Mouse (Mus musculus): ENCODE data around the gene Fgfr2. TPM values are rescaled to one million over a fixed set of nuclear protein-coding genes. Genes with fewer than 3 reads are reported as not detected.

Gene Fgfr2
- polyA plus RNA-seq, 1 experiment from 2014 or later = 121 TPM

DNA sequence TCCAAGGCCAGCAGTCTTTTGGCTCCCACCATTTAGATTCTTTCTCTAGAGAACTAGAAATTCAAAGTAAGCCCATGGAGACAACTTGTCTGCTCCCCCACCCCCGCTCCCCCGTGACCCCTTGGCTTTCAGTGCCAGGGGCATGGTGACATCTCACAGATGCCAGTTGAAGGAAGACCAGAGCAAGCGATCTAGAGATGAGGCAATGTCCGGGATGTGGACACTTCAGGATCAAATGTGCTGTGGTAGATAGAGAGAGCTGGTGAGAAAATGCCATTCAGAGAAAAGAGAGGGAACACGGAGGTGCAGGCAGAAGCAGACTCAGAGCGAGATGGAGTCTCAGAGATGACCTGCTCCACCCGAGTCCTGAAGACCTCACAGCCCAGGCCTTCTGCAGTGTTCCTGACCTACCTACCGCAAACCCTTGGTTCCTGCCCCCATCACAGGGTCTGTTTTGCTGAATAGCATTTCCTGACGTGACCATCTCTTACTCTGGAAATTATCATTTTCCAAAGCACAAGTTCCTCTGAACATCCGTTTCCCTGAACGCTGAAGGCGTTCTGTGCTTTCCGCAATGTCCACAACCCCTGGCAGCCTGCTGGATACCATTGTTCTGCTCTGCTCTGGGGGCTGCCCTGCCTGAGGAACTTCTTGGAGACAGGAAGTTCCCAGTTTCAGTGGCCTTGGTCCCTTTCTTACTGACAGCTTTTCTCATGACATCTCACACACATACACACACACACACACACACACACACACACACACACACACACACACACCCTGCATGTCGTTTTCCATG lies 783.9 kb downstream of the Fgfr2 start:
- Histone ChIP-seq H3K9me3 (no peaks in the 10 kb centered on the region), H3K27me3 (no peaks in the 10 kb centered on the region), H3K9ac (no peak overlapping the region), H3K4me3 (no peak overlapping the region), H3K36me3 (no peaks in the 10 kb centered on the region), H3K4me2 (replicated peaks) (no peak overlapping the region), H3K4me1 (peaks cover 7% of the 10 kb centered on the region), H3K27ac (no peak overlapping the region)
- no peak for ATAC-seq (ENCODE audit: insufficient number of reproducible peaks, insufficient read depth, low FRiP score, low TSS enrichment)
- WGBS = 81% methylated on average over 14 of the region's 14 CpGs

DNA sequence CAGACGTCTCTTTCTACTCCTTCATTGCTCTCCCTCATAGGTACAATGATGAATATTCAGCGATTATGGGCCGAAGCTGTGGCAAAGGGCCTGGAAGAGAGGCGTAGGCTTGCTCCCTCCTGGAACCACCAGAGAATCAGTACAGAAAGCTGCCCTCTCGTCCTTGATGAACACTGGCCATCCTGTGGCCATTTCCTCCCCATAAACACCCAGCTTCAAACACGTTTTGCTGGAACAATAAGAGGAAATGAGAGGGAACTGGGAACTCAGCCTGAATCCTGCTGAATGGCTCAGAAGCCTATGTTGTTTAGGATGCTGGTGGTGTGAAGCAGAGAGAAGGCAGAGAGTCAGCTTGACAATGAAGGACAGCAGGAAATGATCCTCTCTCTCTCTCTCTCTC lies 784.8 kb downstream of the Fgfr2 start:
- no peak overlapping the region for H3K27ac ChIP-seq

GRCm38 (mm10) chr7:132337268-132337917 lies 785.8 kb downstream of the Fgfr2 start:
- H3K4me1 ChIP-seq = peaks cover 7% of the 10 kb centered on the region
- no peaks in the 10 kb centered on the region for H3K36me3 ChIP-seq
- H3K27me3 ChIP-seq = no peaks in the 10 kb centered on the region
- WGBS = 71% methylated on average over 11 of the region's 11 CpGs
- no peak overlapping the region for H3K4me3 ChIP-seq
- no peak for ATAC-seq (ENCODE audit: insufficient number of reproducible peaks, insufficient read depth, low FRiP score, low TSS enrichment)
- no peak overlapping the region for H3K4me2 ChIP-seq (replicated peaks)
- no peaks in the 10 kb centered on the region for H3K9me3 ChIP-seq
- no peak overlapping the region for H3K9ac ChIP-seq
- H3K27ac ChIP-seq = peak overlapping the region; percentile 30; the same call in 1 of the 2 replicates

More for the DNA sequence above, 784.8 kb downstream of the Fgfr2 start:
- no peak overlapping the region for H3K4me2 ChIP-seq (replicated peaks)
- no peak for ATAC-seq (ENCODE audit: insufficient number of reproducible peaks, insufficient read depth, low FRiP score, low TSS enrichment)
- no peaks in the 10 kb centered on the region for H3K27me3 ChIP-seq
- H3K4me1 ChIP-seq = peaks cover 7% of the 10 kb centered on the region
- 66% methylated on average over 6 of the region's 6 CpGs for WGBS
- H3K9ac ChIP-seq = no peak overlapping the region
- no peaks in the 10 kb centered on the region for H3K9me3 ChIP-seq
- no peak overlapping the region for H3K4me3 ChIP-seq
- no peaks in the 10 kb centered on the region for H3K36me3 ChIP-seq

GRCm38 (mm10) chr7:132336781-132337180 lies 786.4 kb downstream of the Fgfr2 start:
- ATAC-seq (ENCODE audit: insufficient number of reproducible peaks, insufficient read depth, low FRiP score, low TSS enrichment) = no peak
- Histone ChIP-seq H3K4me3 (no peak overlapping the region), H3K9me3 (no peaks in the 10 kb centered on the region), H3K4me2 (replicated peaks) (no peak overlapping the region), H3K27ac (peak overlapping the region; percentile 30; the same call in 1 of the 2 replicates), H3K27me3 (no peaks in the 10 kb centered on the region), H3K36me3 (no peaks in the 10 kb centered on the region), H3K9ac (no peak overlapping the region), H3K4me1 (peaks cover 11% of the 10 kb centered on the region)
- 44% methylated on average over 3 of the region's 3 CpGs for WGBS

DNA sequence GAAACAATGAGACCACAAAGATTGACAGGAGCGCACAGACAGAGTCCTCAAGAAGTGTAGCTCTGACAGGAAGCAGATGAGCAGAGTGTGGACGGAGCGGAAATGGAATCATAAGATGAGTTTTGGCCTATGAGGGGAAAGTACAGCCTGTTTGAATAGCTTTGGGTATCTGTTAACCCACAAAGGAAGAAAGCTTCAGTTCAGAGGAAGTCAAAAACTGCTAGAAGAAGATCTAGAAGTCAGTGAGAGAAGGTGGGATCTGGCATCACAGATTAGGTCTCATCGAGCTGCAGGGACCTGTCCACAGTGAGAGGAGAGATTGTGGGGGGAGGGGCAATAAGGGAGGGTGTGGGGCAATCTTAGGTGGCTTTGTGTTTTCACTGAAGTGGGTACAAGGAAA lies 787.8 kb downstream of the Fgfr2 start:
- Histone ChIP-seq H3K9ac (no peak overlapping the region), H3K4me2 (replicated peaks) (no peak overlapping the region), H3K4me1 (peaks cover 12% of the 10 kb centered on the region), H3K36me3 (no peaks in the 10 kb centered on the region), H3K27ac (no peak overlapping the region), H3K27me3 (no peaks in the 10 kb centered on the region), H3K9me3 (no peaks in the 10 kb centered on the region), H3K4me3 (no peak overlapping the region)
- ATAC-seq (ENCODE audit: insufficient number of reproducible peaks, insufficient read depth, low FRiP score, low TSS enrichment) = no peak
- WGBS = 86% methylated on average over 4 of the region's 4 CpGs

- Histone ChIP-seq H3K36me3 (no peaks in the 10 kb centered on the region), H3K27ac (no peak overlapping the region), H3K4me3 (no peak overlapping the region), H3K9ac (no peak overlapping the region), H3K27me3 (no peaks in the 10 kb centered on the region), H3K4me2 (replicated peaks) (no peak overlapping the region), H3K4me1 (peaks cover 12% of the 10 kb centered on the region), H3K9me3 (no peaks in the 10 kb centered on the region)
- WGBS = 81% methylated on average over 1 of the region's 1 CpGs
- no peak for ATAC-seq (ENCODE audit: insufficient number of reproducible peaks, insufficient read depth, low FRiP score, low TSS enrichment)
These were observed 790.1 kb downstream of the Fgfr2 start for GRCm38 (mm10) chr7:132333078-132333477.

DNA sequence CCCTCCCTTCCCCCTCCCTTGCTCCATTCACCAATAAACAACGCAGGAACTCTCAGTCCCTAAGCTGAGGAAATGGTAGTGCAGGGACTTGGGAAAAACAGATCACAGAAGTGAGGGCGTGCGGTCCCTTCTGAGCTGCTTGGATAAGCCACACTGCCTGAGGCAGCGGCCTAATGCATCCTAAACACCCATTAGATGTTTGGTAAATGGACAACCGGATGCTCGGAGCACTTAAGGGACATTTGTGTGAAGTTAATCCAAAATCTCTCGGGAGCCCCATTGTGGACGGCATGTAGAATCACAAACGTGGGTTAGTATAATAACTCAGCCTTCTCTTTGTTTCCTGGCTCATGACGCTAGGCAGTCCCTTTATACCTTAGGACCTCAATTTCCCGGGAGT lies 791.0 kb downstream of the Fgfr2 start:
- H3K27ac ChIP-seq = no peak overlapping the region
- ATAC-seq (ENCODE audit: insufficient number of reproducible peaks, insufficient read depth, low FRiP score, low TSS enrichment) = no peak
- no peak overlapping the region for H3K9ac ChIP-seq
- H3K27me3 ChIP-seq = no peaks in the 10 kb centered on the region
- 35% methylated on average over 11 of the region's 11 CpGs for WGBS
- H3K9me3 ChIP-seq = no peaks in the 10 kb centered on the region
- no peak overlapping the region for H3K4me3 ChIP-seq
- H3K36me3 ChIP-seq = no peaks in the 10 kb centered on the region
- no peak overlapping the region for H3K4me2 ChIP-seq (replicated peaks)
- peaks cover 10% of the 10 kb centered on the region for H3K4me1 ChIP-seq

DNA sequence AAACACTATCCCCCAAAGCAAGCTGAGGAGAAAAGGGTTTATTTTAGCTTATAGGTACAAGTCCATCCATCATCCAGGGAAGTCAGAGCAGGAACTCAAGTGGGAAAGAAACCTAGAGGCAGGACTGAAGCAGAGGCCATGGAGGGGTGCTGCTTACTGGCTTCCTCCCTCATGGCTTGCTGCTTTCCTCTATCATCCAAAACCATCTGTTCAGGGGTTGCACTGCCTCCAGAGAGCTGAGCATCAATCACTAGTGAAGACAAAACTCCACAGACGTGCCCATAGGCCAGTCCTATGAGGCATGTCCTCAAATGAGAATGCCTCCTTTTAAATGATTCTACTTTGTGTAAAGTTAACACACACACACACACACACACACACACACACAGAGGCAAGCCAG lies 793.0 kb downstream of the Fgfr2 start:
- Histone ChIP-seq H3K9ac (no peak overlapping the region), H3K9me3 (no peaks in the 10 kb centered on the region), H3K4me2 (replicated peaks) (no peak overlapping the region), H3K36me3 (no peaks in the 10 kb centered on the region), H3K27me3 (no peaks in the 10 kb centered on the region), H3K4me1 (peaks cover 5% of the 10 kb centered on the region; the same call in 1 of the 2 replicates), H3K4me3 (no peak overlapping the region), H3K27ac (no peak overlapping the region)
- no peak for ATAC-seq (ENCODE audit: insufficient number of reproducible peaks, insufficient read depth, low FRiP score, low TSS enrichment)
- 74% methylated on average over 1 of the region's 1 CpGs for WGBS

DNA sequence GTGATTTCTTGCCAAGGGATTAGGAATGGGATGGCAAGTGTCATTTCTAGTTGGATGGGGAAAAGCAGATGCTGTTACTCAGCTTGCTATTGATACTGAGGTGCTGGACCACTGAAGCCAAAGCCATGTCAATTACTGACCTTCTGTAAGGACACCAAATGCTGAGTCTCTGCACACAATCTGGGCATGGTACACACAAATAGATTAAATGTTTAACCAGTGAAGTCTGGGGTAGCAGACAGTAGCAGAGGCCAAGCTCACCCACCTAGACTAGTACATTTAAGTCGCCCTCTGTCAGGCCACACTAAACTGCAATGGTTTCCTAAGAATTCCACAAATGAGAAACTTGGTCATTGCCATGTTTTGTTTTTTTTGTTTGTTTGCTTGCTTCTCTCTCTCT lies 794.5 kb downstream of the Fgfr2 start:
- Histone ChIP-seq H3K4me3 (no peak overlapping the region), H3K27me3 (no peaks in the 10 kb centered on the region), H3K27ac (no peak overlapping the region), H3K9me3 (no peaks in the 10 kb centered on the region), H3K9ac (no peak overlapping the region), H3K4me1 (peaks cover 5% of the 10 kb centered on the region; the same call in 1 of the 2 replicates), H3K36me3 (no peaks in the 10 kb centered on the region), H3K4me2 (replicated peaks) (no peak overlapping the region)
- ATAC-seq (ENCODE audit: insufficient number of reproducible peaks, insufficient read depth, low FRiP score, low TSS enrichment) = no peak
- WGBS = 86% methylated on average over 1 of the region's 1 CpGs

GRCm38 (mm10) chr7:132325549-132326331 lies 797.4 kb downstream of the Fgfr2 start:
- WGBS = 76% methylated on average over 5 of the region's 5 CpGs
- no peak for ATAC-seq (ENCODE audit: insufficient number of reproducible peaks, insufficient read depth, low FRiP score, low TSS enrichment)

DNA sequence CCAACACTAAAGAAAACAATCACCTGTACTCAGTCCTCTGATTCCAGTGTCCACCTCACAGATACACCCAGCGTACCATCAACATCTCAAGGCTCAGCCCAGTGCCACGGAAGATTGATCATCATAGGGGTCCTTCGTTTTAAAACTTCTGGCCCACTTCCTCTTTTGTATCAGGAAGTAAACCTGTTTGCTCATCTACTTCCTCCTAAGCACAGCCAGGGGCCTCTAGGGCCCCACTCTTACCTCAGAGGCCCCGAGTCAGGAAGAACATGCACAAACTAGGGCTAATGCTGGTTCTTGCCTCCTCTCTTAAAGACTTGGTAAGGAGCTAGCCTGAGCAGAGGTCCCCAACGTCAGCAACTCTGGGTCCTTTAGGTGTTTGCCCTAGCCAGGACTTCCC lies 799.7 kb downstream of the Fgfr2 start:
- Histone ChIP-seq H3K4me1 (no peaks in the 10 kb centered on the region), H3K4me2 (replicated peaks) (no peak overlapping the region), H3K27me3 (no peaks in the 10 kb centered on the region), H3K27ac (no peak overlapping the region), H3K9ac (no peak overlapping the region), H3K4me3 (no peak overlapping the region), H3K9me3 (no peaks in the 10 kb centered on the region), H3K36me3 (no peaks in the 10 kb centered on the region)
- 80% methylated on average over 5 of the region's 5 CpGs for WGBS
- no peak for ATAC-seq (ENCODE audit: insufficient number of reproducible peaks, insufficient read depth, low FRiP score, low TSS enrichment)

More at GRCm38 (mm10) chr7:132325549-132326331, 797.4 kb downstream of the Fgfr2 start:
- H3K4me2 ChIP-seq (replicated peaks) = no peak overlapping the region
- H3K27me3 ChIP-seq = no peaks in the 10 kb centered on the region
- no peak overlapping the region for H3K4me3 ChIP-seq
- no peaks in the 10 kb centered on the region for H3K9me3 ChIP-seq
- H3K36me3 ChIP-seq = no peaks in the 10 kb centered on the region
- H3K9ac ChIP-seq = no peak overlapping the region
- no peak overlapping the region for H3K27ac ChIP-seq
- no peaks in the 10 kb centered on the region for H3K4me1 ChIP-seq

Data from embryonic facial prominence, embryonic 12.5 days (tissue).